Comparison of ENCODE assay signal across 15 mouse cellular contexts in the genomic region with DNA sequence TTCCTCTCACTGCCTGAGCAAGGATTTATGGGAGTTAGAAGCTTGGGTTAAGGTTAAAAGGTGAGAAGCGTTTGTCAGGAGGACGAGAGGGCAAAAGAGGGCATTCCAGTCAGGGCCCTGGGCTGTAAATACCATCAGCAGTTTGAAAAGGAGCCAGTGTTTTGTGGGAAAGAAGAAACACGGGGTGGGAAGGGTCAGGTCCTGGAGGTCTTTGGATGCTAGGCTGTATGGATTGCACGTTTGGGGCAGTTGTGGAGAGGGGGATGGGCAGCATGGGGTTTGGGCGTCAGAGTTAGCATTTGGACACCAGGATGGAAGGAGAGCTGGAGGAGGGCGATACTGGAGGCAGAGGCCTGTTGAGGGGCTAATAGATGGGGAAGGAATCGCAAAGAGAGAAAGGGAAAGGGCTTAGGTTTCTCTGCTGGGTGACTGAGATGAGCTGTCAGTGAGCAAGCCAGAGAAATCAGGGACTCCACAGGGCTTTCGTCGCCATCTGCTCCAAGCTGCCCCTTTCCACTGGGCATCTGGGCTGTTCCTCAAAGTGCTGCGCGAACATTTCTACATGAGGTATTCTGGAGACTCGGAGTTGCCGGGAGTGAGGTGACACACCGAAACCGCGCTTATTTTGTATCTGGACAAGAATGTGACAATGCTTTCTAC.
DNase-seq lines count a peak whose midpoint lies in the region; ATAC-seq and TF ChIP-seq lines count a peak whose summit lies in the region.
"Had no signal": no experiment of that assay in that cellular context is flagged by ENCODE, and none has a peak within 500 bp of the region (broad histone marks: within the 10 kb centered on the region; RNA-seq: fewer than 3 reads in every experiment).

No protein-coding gene starts in this region.

- H3K27ac ChIP-seq in lung, embryonic 15.5 days, result peak overlapping the region; percentile 67
- H3K27ac ChIP-seq in limb, embryonic 11.5 days (replicated peaks; ENCODE audit: low read depth, low read length), result no peak overlapping the region
- H3K27ac ChIP-seq in stomach, postnatal 0 days (replicated peaks), result no peak overlapping the region
- H3K27ac ChIP-seq: hindbrain, embryonic 15.5 days; limb, embryonic 15.5 days had no signal

- no peak for ATAC-seq in lung, embryonic 15.5 days (ENCODE audit: borderline replicate concordance, extremely low read depth, low FRiP score, low TSS enrichment)
- no peak for ATAC-seq in limb, embryonic 11.5 days (ENCODE audit: insufficient number of reproducible peaks, low FRiP score, low TSS enrichment, low read depth)
- ATAC-seq in stomach, postnatal 0 days (ENCODE audit: low FRiP score, low TSS enrichment), result no peak

- no peaks in the 10 kb centered on the region for H3K9me3 ChIP-seq in lung, embryonic 15.5 days
- no peaks in the 10 kb centered on the region for H3K9me3 ChIP-seq in limb, embryonic 11.5 days (ENCODE audit: control insufficient read depth, low read length)
- H3K9me3 ChIP-seq in stomach, postnatal 0 days (ENCODE audit: control insufficient read depth, low read length), result no peaks in the 10 kb centered on the region
- H3K9me3 ChIP-seq: hindbrain, embryonic 15.5 days; limb, embryonic 15.5 days had no signal

- peaks cover 32% of the 10 kb centered on the region for H3K4me1 ChIP-seq in lung, embryonic 15.5 days
- no peaks in the 10 kb centered on the region; the same call in 1 of the 2 replicates for H3K4me1 ChIP-seq in limb, embryonic 11.5 days (ENCODE audit: control insufficient read depth, insufficient read depth, low read length)
- no peaks in the 10 kb centered on the region for H3K4me1 ChIP-seq in stomach, postnatal 0 days (replicated peaks; ENCODE audit: control insufficient read depth, insufficient read depth)
- H3K4me1 ChIP-seq: hindbrain, embryonic 15.5 days; limb, embryonic 15.5 days had no signal

- TF ChIP-seq EP300 in stomach, postnatal 0 days (optimal IDR thresholded peaks at IDR 0.05), result no peak

- DNase-seq in lung, postnatal 25 days (ENCODE audit: low spot score), result no peak
- peak; percentile 52 for DNase-seq in cerebellum, adult 8-10 months
- peak; percentile 58 for DNase-seq in embryo, embryonic 11 days
- DNase-seq in limb, embryonic 11.5 days (ENCODE audit: low spot score), result peak; percentile 25
- no peak for DNase-seq in adrenal gland, postnatal 25 days
- no peak for DNase-seq in ovary, postnatal 14 days (ENCODE audit: low spot score)
- no peak for DNase-seq in stomach, postnatal 0 days (ENCODE audit: low spot score)
- DNase-seq: adrenal gland, adult 8-10 months; heart, adult 18-20 months; lung, postnatal 4 days had no signal

- WGBS in lung, embryonic 15.5 days, result 50% methylated on average over 16 of the region's 16 CpGs
- WGBS in limb, embryonic 11.5 days, result 41% methylated on average over 16 of the region's 16 CpGs
- WGBS in stomach, postnatal 0 days, result 55% methylated on average over 16 of the region's 16 CpGs

- H3K27me3 ChIP-seq in lung, embryonic 15.5 days, result no peaks in the 10 kb centered on the region
- H3K27me3 ChIP-seq in limb, embryonic 11.5 days (ENCODE audit: control insufficient read depth, insufficient read depth, low read length), result no peaks in the 10 kb centered on the region
- H3K27me3 ChIP-seq in stomach, postnatal 0 days (ENCODE audit: control insufficient read depth, insufficient read depth, low read length), result no peaks in the 10 kb centered on the region
- H3K27me3 ChIP-seq: CH12.LX; hindbrain, embryonic 15.5 days; limb, embryonic 15.5 days had no signal

- H3K9ac ChIP-seq in lung, embryonic 15.5 days, result no peak overlapping the region
- no peak overlapping the region for H3K9ac ChIP-seq in limb, embryonic 11.5 days (ENCODE audit: low read length)
- no peak overlapping the region for H3K9ac ChIP-seq in stomach, postnatal 0 days (ENCODE audit: low read length)
- H3K9ac ChIP-seq: hindbrain, embryonic 15.5 days; limb, embryonic 15.5 days had no signal

- no peak overlapping the region for H3K4me3 ChIP-seq in lung, embryonic 15.5 days
- H3K4me3 ChIP-seq in limb, embryonic 11.5 days (ENCODE audit: low read depth, low read length), result no peak overlapping the region
- H3K4me3 ChIP-seq in stomach, postnatal 0 days (ENCODE audit: low read depth, low read length), result no peak overlapping the region
- H3K4me3 ChIP-seq: erythroblast, embryonic 14.5 days; hindbrain, embryonic 15.5 days; limb, embryonic 15.5 days had no signal

- no peak overlapping the region for H3K4me2 ChIP-seq in lung, embryonic 15.5 days
- H3K4me2 ChIP-seq in limb, embryonic 11.5 days (ENCODE audit: low read depth, severe bottlenecking), result no peak overlapping the region
- H3K4me2 ChIP-seq in stomach, postnatal 0 days (replicated peaks; ENCODE audit: low read depth), result no peak overlapping the region
- H3K4me2 ChIP-seq: hindbrain, embryonic 15.5 days; limb, embryonic 15.5 days had no signal

- no peak for TF ChIP-seq CTCF in stomach, postnatal 0 days (IDR thresholded peaks at IDR 0.05; ENCODE audit: low read depth)

- H3K36me3 ChIP-seq in lung, embryonic 15.5 days, result no peaks in the 10 kb centered on the region
- no peaks in the 10 kb centered on the region for H3K36me3 ChIP-seq in limb, embryonic 11.5 days (ENCODE audit: control insufficient read depth, insufficient read depth, low read length)
- H3K36me3 ChIP-seq in stomach, postnatal 0 days (ENCODE audit: control insufficient read depth, insufficient read depth, low read length), result no peaks in the 10 kb centered on the region
- H3K36me3 ChIP-seq: hindbrain, embryonic 15.5 days; limb, embryonic 15.5 days had no signal

Comparison
In these comparisons a context has a peak if more than half of its experiments do, and no peak if none do; other contexts are left out.
1. DNase-seq: peak in cerebellum, adult 8-10 months (single experiment), embryo, embryonic 11 days (single experiment) and limb, embryonic 11.5 days (single experiment); none in lung, postnatal 25 days (single experiment), adrenal gland, postnatal 25 days (single experiment), ovary, postnatal 14 days (single experiment) and stomach, postnatal 0 days (single experiment).